Mouse (Mus musculus) cortical plate, adult 2 months (tissue): ENCODE data around the gene Efemp1. TPM values are rescaled to one million over a fixed set of nuclear protein-coding genes. Genes with fewer than 3 reads are reported as not detected.

ENCODE experiments used
- H3K27ac ChIP-seq: fragments of 200-500 bp; 2 replicates; pipeline ENCODE4 v1.5.1; 2012; ENCODE audit warnings: low read length, control low read depth, inconsistent platforms; ENCODE audit not compliant: insufficient read depth
- H3K4me1 ChIP-seq: fragments of 200-500 bp; 2 replicates; pipeline ENCODE4 v1.6.1; 2011; ENCODE audit warnings: low read length; ENCODE audit not compliant: control insufficient read depth, insufficient read depth
- H3K4me3 ChIP-seq: fragments of 200-500 bp; 2 replicates; pipeline ENCODE4 v1.5.1; 2011; ENCODE audit warnings: mild to moderate bottlenecking, low read length, control low read depth; ENCODE audit not compliant: insufficient read depth
- CTCF ChIP-seq: fragments of 200-500 bp; IDR thresholded peaks from 2 replicates; pipeline ENCODE4 v1.5.1; 2011; ENCODE audit warnings: mild to moderate bottlenecking, control low read depth, low read length; ENCODE audit not compliant: insufficient read depth; ENCODE audit errors: extremely low read depth
- POLR2A ChIP-seq: fragments of 200-500 bp; IDR thresholded peaks from 2 replicates; pipeline ENCODE4 v1.6.1; 2011; ENCODE audit warnings: mild to moderate bottlenecking, low read length, control low read depth; ENCODE audit not compliant: insufficient read depth; ENCODE audit errors: extremely low read depth
- polyA plus RNA-seq: library from polyadenylated mRNA; depleted of rRNA; stranded (reverse); fragments of >200 nt; gene quantifications from 2 replicates; pipeline ENCODE4 v1.2.3, GENCODE M21; 2012

Efemp1 gene
- polyA plus RNA-seq, 1 experiment = 15.8 TPM

DNA sequence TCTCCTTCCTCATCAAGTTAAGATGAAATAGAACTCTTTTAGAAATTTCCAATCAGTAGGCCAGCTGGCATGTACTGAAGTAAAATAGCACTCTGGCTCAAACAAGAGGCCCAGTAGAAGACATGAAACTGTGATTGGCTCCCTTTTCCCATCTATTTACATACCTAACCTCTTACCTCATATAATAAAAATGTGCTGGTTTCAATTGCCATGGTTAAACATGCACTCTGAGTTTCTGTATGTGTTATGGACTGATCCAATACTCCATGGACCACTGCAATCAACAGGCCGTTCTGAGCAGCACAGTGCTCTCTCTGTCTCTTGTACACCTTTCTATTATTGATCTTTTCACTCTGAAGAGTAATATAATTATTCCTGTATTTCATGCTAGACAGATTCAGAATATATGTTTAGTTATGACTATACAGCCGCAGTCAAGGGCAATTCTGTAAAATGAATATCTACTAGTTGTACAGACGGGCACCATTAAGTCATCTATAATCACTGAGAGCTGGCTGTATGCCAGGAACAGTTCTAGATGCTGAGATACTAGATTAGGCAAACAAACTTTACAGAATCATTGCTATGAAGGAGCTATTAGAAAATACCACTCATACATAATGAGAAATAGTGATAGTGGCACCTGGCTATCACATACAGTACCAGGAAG, 59.6 kb downstream of the Efemp1 start:
- Histone ChIP-seq H3K27ac (no peak overlapping the region), H3K4me1 (no peaks in the 10 kb centered on the region), H3K4me3 (no peak overlapping the region)
- TF ChIP-seq POLR2A (no peak), CTCF (no peak)

DNA sequence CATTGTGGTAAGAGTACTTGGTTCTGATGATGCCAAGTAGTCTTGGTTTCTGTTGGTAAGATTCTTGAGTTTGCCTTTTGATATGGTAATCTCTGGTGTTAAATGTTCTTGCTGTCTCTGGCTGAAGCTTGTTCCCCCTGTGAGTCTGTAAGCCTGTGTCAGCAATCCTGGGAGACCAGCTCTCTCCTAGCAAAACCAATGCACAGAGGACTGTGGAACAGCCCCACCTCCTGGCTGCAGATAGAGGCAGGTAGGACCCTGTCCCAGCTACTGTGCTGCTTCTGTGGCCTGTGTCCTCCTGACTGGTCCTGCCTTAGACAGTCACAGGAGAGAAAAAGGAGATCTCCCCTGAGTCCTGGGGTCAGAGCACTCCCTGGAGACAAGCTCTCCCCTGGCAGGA, 81.4 kb downstream of the Efemp1 start:
- Histone ChIP-seq H3K27ac (no peak overlapping the region), H3K4me3 (no peak overlapping the region), H3K4me1 (no peaks in the 10 kb centered on the region)
- TF ChIP-seq CTCF = no peak
- no peak for TF ChIP-seq POLR2A

DNA sequence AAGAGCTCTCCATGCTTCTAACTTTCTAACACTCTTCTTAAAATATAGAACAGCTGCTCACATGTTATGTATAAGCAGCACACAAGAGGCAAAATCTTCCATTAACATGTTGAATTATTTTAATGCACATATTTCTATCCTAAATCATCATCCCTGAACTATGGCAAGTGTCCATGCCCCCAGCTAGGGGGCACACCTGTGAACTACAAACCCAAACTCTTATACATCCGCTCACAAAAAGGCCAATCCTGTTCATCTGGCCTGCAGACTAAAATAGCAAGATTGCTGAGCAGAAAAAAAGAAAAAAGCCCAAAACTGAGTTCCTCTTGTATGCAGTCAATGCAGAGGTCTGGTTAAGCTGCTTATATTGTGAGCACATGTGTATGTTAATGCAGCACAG, 86.6 kb downstream of the Efemp1 start:
- TF ChIP-seq POLR2A = no peak
- no peak for TF ChIP-seq CTCF
- no peaks in the 10 kb centered on the region for H3K4me1 ChIP-seq
- no peak overlapping the region for H3K4me3 ChIP-seq
- H3K27ac ChIP-seq = no peak overlapping the region

DNA sequence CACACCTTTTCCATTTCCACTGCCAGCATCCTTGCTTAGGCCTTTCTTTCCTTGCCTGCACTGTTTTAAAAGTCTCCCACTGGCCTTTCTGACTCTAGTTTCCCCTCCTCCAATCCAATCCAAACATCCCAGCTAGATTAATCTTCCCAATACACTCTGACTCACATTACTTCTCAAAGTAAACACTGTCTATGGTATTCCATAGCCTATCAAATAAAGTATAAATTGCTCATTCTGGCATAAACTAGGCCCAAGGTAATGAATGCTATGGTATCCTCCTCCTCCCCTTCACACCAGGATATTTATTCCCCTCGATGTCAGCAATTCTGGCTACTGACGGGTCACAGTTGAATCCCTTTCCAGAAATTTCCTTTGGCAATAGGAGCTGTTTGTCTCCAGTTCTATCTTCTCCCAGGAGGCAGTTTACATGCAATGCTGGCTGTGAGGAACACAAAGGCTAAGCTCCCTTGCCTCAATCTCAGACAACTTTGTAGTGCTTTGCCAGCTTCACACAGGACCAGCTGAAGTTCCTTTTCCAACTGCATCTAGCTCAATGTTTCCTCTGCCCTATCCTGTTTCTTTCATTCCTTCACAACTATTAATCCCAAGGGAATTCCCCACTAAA, 98.7 kb downstream of the Efemp1 start:
- Histone ChIP-seq H3K4me3 (no peak overlapping the region), H3K4me1 (no peaks in the 10 kb centered on the region), H3K27ac (no peak overlapping the region)
- no peak for TF ChIP-seq POLR2A
- TF ChIP-seq CTCF = no peak

DNA sequence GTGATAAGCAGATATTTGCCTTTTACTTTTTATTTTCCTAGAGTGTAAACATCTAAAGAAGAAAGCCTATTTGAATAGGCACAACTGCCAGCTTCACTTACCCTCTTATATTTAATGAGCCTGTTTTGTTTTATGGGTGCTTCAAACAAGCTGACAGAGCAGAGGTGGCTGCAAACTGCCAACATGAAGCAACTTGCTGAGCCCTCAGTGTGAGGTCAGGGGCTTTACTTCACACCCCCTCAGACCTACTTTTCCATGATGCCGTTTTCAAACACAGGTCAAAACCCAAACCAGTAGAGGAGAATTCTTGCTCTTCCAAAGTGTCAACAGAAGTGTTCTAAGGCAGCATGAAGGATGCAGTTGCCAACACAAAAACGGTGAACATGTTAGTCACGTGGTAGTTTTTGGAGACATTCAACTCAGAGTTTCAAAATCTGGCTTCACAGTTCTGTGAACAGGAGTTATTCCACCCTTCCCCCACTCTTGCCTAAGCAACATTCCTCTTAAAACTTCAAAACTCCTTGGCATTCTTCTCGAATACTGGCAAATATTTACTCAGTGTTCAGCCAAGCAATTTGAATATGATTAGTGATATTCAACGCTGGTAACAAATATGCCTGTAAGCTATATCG, 101.8 kb downstream of the Efemp1 start:
- no peak overlapping the region for H3K27ac ChIP-seq
- H3K4me1 ChIP-seq = no peaks in the 10 kb centered on the region
- no peak overlapping the region for H3K4me3 ChIP-seq
- TF ChIP-seq CTCF (no peak), POLR2A (no peak)

DNA sequence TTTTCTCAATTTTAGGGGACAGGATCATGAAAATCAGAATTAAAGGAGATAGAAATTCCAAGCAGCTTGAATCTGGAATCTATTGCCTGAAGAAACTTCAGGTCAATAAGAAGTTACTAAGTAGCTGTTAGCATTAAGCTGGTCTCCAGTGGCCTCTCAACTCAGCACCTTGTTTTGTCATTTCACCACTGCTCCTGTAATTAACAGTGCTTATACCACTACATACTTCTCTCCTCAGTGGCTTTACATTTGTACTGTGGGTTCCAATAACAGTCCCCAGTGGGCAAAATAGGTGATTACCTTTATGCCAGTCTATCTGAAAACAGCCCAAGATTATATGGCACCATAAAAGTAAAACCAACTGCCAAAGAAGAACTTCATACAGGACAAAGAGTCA, 102.3 kb downstream of the Efemp1 start:
- H3K4me1 ChIP-seq = no peaks in the 10 kb centered on the region
- H3K4me3 ChIP-seq = no peak overlapping the region
- H3K27ac ChIP-seq = no peak overlapping the region
- no peak for TF ChIP-seq POLR2A
- TF ChIP-seq CTCF = no peak

DNA sequence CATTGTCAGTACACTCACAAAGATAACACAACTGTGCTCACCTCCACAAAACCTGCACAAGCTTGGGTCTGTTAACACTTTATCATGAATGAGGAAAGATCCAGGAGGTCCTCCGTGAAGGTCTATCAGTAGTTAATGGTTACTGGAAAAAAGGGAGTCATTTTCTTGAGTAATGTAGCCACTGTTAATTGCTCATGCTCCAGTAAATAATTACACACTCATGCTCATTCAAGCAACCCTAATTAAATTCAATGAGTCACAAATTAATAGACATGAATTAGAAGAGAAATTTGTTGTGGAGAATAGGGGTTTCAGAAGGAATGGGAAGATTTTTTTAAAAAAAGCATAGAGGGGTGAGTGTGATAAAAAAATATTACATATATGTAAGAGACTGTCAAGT, 108.4 kb downstream of the Efemp1 start:
- H3K4me1 ChIP-seq = no peaks in the 10 kb centered on the region
- TF ChIP-seq CTCF (no peak), POLR2A (no peak)
- H3K4me3 ChIP-seq = no peak overlapping the region
- H3K27ac ChIP-seq = no peak overlapping the region
